Mouse (Mus musculus) brain, embryonic 14.5 days (tissue): ENCODE data around the gene Slc2a1.

Experiments used
- CTCF ChIP-seq: fragments of 200-500 bp; IDR thresholded peaks from 2 replicates; pipeline ENCODE4 v1.5.1; 2012; ENCODE audit warnings: inconsistent platforms, mild to moderate bottlenecking, moderate library complexity, borderline replicate concordance; ENCODE audit not compliant: insufficient read depth, insufficient read length; ENCODE audit errors: extremely low read depth
- POLR2A ChIP-seq: fragments of 200-500 bp; IDR thresholded peaks from 2 replicates; pipeline ENCODE4 v1.6.1; 2012; ENCODE audit warnings: mild to moderate bottlenecking, inconsistent platforms, borderline replicate concordance; ENCODE audit not compliant: poor library complexity, insufficient read depth, insufficient read length, severe bottlenecking; ENCODE audit errors: extremely low read depth

DNA sequence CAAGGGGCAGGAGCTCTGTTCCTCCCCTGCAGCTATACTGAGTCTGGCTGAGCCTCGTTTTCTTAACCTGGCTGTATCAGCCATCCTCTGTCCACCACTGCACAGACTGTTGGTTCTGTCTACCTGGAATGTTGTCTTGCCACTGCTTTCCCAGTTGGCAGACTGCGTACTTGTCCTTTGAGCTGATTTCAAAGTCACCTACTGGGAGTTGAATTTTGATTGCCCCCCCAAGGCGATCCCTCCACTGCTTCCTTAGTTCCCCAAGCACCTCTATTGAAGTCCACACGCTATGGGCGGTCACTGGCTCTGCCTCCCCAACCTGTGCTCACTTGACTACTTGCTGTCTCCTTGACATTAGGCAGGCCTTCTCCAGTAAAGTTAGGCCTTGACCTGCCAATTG lies 9.1 kb downstream of the Slc2a1 start:
- TF ChIP-seq CTCF (no peak), POLR2A (no peak)
